Mouse (Mus musculus): ENCODE results near the gene Phgdh.

Gene Phgdh

GRCm38 (mm10) chr3:98291044-98291443, 48.7 kb downstream of the Phgdh start:
- no peak for DNase-seq (ENCODE audit: low read depth)

- DNase-seq (ENCODE audit: low read depth) = no peak
Measured at GRCm38 (mm10) chr3:98283205-98283604, 56.6 kb downstream of the Phgdh start.

- DNase-seq (ENCODE audit: low read depth) = no peak
Measured at GRCm38 (mm10) chr3:98282422-98282821, 57.4 kb downstream of the Phgdh start.

- no peak for DNase-seq (ENCODE audit: low read depth)
Measured at GRCm38 (mm10) chr3:98280933-98281678, 58.7 kb downstream of the Phgdh start.

- no peak for DNase-seq (ENCODE audit: low read depth)
Measured at GRCm38 (mm10) chr3:98280204-98280932, 59.4 kb downstream of the Phgdh start, which contains the start of gene Hmgcs2. Hmgcs2 (plus strand) TSS chr3:98280435.

- no peak for DNase-seq (ENCODE audit: low read depth)
Measured at GRCm38 (mm10) chr3:98279682-98280081, 60.1 kb downstream of the Phgdh start.

GRCm38 (mm10) chr3:98273623-98274398, 66.0 kb downstream of the Phgdh start:
- DNase-seq (ENCODE audit: low read depth) = no peak

- DNase-seq (ENCODE audit: low read depth) = no peak
Measured at GRCm38 (mm10) chr3:98267249-98267651, 72.5 kb downstream of the Phgdh start.

All from c-Kit-positive CD71-positive TER-119-negative erythroid progenitor cells, embryonic 14.5 days (primary cell).